Mouse (Mus musculus): ENCODE results near the gene Mvb12b. TPM values are rescaled to one million over a fixed set of nuclear protein-coding genes. Genes with fewer than 3 reads are reported as not detected.

Mvb12b gene
- 9.3 TPM for total RNA-seq (2023)

GRCm38 (mm10) chr2:33887328-33888099 lies at the start of gene Mvb12b:
Gene Mvb12b, minus strand, starts transcription at chr2:33887946.

Other genes with a start within 250 kb of the Mvb12b start
- not detected for gene Lmx1b, start 247.4 kb downstream of the Mvb12b start, total RNA-seq (2023)

Measured in CD8-positive naive resting alpha-beta T cell, adult 57 days (primary cell).